Mouse (Mus musculus) CD8-positive naive resting alpha-beta T cell, adult 2 months (primary cell): ENCODE results near the gene Gpr35.
A peak's percentile ranks its signal among the peaks of the same experiment; 100 is the strongest.
"Not testable (repeated sequence)": the region's sequence is repeated elsewhere in the genome, so short reads cannot be mapped to it uniquely, and the experiment has no call there.

Experiments
- DNase-seq, 2 experiments: peaks; one replicate each; pipeline ENCODE4 v3.0.0; 2022; ENCODE audit warnings: low read depth in 2 of 2, low spot score in 2 of 2

Gpr35 gene

DNA sequence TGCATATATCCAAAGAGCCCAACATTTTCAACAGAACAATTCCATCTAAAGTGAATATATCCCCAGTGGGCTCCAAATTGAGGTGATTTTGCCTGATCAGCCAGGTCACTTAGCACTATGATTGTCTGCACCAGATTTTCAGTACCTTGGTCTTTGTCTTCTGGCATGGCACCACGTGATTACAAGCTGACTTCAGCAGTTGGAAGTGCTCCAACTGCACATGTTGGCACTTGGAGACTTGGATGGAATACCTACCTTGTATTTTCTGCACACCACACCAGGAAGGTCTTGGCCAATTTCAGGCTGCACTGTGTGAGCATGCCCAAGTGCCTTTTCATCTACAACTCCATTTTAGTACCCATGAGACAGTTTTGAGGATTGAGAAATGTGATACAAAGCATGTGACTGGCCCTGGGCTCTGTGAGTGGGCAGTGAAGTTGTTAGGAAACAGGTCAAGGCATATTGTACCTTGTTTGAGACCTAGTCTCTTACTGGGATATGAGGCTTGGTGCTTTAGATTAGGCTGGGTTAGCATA, 20.4 kb upstream of the Gpr35 start:
- no peak for DNase-seq

DNA sequence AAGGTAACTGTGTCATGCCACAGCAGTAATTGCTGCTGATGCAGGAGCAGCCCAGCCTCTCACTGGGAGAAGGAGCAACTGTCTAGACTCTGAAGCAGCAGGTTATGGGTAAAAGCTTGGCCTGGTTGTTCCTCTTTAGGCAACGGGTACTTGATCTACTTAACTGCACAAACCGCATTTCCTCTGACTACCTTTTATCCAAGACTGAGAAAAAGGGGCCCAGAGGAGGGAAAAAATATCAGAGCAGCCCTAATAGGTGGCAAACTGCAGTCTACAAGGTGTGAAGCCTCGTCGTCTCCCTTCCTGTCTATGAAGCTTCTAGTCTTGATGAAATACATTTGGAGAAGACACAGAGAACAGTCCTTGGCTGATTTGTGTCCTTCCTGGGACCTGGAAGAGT, 17.1 kb upstream of the Gpr35 start:
- DNase-seq = no peak

DNA sequence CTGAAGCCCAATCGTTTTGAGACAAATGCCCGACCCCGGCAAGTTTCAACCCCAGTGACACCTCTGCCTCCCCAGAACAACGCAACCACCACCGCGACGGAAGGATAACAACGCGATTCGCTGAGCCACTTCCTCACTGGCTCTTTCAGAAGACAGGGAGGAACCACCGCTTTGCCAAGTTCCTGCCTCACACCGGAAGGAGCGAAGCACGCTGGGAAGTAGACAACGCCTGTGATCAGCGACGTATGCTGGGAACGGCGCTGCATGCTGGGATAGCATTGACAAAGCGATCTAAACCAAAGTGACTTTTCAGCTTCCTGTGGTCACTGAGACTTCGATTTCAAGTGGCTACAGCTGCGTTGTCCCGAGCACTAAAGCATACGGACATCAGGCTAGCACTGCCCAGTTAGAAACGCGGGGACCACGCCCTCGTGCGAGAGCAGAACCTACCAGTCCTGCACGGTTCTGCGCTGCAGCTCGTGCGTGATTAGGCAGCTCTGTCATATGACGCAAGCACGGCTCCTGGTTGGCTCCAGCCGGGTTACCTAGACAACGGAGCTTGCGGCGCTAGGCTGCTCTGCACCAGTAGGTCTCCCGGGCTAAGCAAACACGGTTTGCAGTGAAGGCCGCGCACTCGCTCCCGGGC, 16.4 kb upstream of the Gpr35 start, which contains the start of gene Capn10:
TSS of gene Capn10 (plus strand) at position 195 of the 646 bp plus-strand sequence.
- peak; percentile 83 to 87 for DNase-seq

DNA sequence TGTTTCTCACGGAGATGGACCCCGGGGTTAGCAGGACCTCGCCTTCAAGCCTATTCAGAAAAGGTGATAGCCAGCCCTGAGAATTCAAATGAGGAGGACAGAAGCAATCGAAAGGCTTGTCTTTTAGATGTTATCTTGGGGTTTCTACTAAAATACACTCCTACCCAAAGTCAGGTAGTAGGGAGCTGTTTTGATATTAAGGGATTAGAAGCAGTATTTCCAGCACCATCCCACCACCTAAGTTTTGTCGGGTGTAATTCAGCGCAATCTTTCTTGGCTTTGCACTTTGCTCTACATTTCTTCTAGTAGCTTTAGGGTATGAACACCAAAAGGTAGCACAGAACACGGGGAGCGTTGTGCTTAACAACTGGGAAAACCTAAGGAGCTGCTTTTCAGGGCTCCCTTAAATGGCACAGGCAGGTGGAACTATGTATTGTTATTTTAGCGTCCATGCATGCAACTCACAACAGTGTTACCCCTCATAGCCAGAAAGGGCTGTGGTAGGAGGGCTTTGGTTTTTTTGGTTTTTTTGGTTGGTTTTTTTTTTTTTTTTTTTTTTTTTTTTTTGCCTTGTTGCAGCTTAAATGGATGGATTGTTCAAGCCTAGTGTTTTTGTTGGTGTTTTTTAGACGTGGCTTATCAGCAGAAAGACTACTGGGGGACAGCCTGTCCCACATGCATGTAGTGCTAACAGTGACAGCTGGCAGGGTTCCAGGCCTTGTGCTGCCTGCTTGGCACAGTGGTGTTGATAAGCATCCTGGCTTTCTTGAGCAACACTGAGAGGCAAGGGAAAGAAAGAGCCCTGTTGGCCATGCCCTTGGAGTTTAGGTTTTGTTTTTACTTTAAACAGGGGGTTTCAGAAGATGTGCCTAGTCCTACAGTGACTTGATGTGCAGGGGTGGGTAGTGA, 15.4 kb upstream of the Gpr35 start:
- DNase-seq = no peak

DNA sequence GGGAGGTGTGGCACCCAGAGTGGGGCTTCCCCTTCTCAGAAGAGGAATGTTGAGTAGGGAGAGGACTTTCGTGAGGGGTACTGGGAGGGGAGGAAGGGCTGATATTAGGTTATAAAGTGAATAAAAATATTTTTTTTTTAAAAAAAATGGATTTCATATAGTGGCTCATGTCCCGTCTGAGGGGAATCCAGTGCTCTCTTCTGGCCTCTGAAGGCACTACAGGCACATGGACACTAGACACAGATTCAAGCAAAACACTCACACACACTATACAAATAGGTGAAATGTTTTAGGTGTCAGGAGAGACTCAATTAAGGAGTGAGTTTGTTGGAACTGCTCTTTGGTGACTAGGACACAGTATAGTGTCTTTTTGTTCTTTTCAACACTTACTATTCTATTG, 14.7 kb upstream of the Gpr35 start:
- no peak for DNase-seq

DNA sequence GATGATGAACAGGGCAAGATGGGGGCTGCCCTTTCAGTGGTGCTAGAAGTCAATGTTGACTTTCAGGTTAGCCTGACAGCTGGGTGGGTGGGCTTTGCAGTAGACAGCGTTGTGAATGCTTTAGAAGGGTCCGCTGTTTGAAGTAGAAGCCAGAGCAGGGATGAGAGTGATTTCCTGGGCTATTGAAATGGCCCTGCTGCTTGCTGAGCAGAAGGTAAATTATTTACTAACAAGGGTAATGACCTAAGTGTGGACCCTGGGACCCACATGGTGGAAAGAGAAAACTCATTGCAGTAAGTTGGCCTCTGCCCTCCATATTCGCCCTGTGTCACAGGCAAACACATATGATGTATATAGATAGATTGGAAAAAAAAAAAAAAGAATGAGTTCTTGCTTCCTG, 14.2 kb upstream of the Gpr35 start:
- DNase-seq = no peak

DNA sequence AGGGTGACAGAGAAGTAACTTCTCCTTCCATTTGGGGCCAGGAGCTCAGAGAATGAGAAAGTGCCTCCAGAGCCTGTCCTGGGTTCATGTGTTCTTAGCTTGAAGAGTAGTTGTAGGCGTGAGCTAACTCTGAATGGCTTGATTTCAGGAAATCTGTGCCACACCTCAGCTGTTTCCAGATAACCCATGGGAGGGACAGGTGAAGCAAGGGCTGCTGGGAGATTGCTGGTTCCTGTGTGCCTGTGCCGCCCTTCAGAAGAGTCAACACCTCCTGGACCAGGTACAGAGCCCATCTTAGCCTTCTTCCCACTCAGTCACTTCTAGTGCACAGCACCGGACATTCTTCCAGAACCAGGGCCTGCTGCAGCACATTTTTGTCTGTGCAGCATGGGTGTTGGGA, 12.9 kb upstream of the Gpr35 start:
- DNase-seq = no peak

DNA sequence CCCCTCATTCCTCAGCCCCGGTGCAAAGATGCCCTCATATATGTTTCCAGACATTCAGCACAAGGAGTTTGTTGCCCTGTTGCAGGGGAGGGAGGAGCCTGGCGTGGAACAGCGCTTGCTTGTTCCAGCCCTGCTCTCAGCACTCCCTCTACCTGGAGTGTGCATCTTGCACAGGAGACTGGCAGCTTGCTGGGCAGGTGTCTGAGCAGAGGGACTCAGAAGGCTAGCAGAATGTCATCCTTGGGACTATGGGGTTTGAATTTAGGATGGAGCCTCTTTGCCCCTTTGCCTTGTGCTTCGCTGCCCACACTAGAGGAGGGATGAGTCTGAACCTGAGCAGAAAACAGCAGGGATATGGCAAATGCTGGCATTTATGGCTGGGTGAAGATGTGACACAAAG, 10.9 kb upstream of the Gpr35 start:
- no peak for DNase-seq

DNA sequence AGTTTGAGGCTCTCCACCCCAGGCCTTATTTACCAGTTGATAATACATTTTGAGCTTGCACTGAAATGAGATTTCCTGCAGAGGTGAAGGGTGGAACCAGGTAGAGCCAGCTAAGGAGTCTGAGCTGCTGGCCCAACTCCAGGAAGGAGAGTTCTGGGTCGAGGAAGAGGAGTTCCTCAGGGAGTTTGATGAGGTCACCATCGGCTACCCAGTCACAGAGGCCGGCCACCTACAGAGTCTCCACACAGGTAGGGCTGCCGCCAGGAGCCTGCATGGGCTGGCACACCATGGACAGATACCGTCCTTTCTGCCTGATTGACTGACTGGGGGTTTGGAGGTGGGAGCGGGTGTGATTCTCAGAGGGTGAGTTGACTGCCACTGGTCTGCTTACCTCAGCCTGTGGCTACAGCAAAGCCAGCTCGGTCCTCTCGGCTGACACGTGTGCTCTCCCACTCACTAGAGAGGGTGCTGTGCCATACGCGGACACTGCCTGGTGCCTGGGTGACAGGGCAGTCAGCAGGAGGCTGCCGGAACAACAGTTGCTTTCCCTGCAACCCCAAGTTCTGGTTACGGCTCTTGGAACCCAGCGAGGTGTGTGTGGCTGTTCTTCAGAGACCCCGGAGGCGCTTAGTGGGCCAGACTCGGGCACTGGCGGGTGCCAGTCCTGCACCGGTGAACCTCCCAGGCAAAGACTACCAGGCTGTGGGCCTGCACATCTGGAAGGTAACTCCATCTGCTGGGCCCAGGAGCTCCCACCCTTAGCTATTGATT, 7.3 kb upstream of the Gpr35 start:
- DNase-seq = no peak

DNA sequence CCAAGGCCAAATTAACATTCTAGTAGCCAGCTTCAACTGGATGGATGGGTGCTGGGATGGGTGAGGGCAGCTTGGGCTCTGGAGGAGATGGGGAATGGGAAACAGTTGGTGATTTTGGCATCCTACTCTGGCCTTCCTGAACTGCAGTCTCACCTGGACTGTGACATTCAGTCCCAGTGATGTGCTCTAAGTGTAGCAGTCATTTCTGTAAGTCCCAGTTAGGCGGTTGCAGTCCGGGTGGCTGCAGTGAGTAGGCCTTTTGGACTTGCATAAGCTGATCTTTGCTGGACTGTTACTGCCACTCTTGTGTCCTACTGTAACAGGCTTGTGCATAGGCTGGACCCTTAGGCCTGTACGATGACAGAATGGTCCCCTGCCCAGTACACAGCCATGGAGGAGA, 2.7 kb upstream of the Gpr35 start:
- no peak for DNase-seq

DNA sequence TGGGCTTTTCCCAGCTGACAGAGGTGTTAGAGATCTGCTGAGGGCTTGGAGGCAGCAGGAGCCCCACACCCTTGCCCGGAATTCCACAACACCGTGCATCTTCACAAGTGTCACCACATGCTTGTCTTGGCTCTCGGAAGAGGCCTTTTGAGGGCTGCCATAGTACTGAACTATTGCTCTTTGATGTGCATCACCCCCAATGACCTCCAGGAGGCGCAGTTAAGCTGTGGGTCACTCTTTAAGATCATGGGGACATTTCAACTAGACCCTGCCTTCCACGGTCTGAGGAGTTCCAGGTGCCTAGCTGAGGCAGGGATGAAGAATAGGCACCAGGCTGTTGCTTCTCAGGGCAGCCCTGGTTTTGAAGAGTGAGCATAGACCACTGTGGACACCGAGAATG, 1.2 kb upstream of the Gpr35 start:
- DNase-seq = no peak

DNA sequence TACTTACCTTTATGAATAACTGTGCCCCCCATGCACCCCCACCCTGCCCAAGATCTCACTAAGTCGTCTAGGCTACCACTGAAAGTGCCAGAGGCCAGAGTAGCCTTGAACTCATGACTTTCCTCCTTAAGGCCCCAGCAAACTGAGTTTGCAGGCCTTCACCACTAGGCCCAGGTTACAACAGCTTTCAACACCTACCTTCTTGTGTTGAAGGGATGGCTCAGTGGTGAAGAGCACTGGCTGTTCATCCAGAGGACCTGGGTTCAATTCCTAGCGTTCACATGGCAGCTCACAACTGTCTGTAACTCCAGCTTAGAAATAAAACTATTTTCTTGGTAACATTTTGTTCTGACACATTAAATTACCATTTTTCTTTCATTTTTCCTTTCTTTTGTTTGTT, 3.0 kb downstream of the Gpr35 start:
- no peak for DNase-seq

DNA sequence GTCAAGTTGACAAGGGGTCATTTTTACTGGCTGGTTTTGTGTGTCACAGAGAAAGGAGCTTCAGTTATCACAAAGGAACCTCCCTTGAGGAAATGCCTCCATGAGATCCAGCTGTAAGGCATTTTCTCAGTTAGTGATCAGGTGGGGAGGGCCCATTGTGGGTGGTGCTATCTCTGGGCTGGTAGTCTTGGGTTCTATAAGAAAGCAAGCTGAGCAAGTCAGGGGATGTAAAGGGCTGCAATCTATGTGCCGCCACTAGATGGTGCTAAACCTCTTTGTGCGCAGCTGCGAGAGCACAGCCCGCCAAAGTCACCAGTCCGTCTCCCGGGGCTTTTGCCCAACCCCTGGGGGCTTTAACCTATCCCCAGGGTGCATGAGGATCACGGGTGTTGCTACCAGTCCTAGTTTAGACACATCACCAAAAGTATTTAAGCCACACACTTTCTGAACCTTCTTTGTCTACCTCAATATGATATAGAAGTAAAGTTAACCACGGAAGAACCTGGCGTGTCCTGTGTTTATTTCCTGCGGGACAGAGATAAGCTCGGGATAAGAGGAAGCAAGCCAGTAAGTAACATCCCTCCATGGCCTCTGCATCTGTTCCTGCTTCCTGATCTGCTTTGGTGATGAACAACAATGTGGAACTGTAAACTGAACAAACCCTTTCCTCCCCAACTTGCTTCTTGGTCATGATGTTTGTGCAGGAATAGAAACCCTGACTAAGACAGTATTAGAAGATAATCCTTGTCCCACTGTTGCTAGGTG, 6.1 kb downstream of the Gpr35 start:
- peak; percentile 40 to 64 for DNase-seq

DNA sequence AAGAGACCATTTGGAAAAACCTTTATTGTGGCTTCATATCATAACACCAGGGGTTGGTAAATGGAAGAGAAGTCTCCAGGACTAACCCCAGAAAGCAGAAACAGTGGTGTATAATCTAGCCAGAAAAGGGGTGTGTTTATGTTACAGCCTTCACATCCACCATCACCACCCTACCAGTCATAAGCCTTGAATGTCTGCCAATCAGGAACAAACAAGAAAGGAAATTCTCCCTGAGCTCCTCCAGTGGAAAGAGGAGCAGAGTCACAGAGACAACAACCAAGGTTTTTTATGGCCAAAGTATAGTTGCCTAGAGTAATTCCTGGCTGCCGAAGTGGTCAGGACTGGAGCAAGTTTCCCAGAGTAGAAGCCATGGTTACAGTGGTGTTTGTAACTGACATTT, 8.3 kb downstream of the Gpr35 start:
- DNase-seq = no peak

DNA sequence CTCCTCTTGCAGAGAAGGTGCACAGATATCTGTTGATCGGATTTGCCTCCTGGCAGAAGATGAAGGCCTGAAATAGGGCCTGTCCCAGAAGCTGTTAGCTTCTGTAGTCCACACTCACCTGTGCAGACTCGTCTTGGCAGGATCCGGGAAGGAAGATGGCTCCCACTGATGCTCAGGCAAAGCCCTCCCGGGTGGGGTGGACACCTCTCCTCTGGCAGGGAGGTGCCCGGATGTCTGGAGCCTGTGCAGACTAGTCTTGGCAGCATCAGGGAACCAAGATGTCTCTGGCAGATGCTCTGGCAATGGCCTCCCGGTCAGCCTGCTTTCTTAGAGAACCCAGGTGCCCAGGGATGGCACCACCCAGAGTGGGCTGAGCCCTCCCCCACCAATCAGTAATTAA, 20.1 kb downstream of the Gpr35 start:
- DNase-seq = not testable (repeated sequence)

DNA sequence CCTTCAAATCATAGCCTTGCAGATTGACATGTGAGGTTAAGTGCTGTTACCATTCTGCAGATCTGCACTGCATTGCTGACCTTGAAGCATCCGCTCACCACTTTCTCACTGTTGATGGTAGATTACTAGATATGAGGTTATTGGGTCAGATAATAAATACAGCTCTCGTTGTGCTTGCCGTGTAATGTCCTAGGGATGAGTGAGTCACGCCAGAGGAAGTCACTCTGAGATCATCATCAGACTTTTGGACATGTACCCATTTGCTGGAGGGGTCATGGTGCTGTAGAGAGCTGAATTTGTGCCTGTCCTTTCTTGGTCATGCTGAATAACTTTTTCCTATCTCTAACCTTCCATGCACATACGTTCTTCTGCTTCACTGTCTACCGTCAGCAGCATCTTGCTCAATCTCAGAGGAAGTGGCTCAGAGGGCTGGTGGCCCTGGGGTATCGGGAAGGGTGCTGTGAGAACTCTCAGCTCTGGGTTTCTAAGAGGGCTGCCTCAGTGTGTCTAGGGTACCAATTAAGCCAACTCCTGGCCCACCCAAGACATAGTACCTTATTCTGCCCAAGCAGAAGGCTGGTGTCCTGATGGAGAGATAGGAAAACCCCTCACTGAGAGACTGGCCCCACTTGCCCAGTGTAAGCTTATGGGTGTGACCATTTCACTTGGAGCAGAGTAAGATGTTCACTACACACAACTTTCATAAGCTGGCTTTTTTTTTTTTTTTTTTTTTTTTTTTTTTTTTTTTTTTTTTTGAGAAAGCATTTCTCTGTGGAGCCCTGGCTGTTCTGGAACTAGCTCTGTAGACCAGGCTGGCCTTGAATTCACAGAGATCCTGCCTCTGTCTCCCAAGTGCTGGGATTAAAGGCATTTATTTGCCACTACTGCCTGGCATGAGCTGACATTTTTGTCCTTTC, 21.5 kb downstream of the Gpr35 start:
- DNase-seq = no peak

DNA sequence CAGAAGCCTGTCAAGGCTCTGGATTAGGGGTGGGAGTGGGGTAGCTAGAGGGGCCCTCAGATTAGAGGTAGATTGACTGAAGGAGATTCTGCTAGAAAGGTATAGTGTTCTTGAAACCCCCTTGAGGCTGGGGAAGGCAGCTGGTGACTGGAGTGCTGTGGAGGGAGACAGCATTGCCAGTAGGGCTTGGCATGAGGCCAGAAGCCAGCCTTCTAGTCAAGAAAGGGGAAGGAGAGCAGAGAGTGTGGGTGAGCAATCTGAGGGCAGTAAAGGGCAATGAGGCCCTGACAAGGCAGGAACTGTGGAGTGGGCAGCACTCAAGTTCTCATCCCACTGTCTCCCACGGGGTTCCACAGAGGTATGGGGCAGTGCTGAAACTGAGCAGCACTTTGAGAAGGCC, 22.2 kb downstream of the Gpr35 start:
- no peak for DNase-seq

DNA sequence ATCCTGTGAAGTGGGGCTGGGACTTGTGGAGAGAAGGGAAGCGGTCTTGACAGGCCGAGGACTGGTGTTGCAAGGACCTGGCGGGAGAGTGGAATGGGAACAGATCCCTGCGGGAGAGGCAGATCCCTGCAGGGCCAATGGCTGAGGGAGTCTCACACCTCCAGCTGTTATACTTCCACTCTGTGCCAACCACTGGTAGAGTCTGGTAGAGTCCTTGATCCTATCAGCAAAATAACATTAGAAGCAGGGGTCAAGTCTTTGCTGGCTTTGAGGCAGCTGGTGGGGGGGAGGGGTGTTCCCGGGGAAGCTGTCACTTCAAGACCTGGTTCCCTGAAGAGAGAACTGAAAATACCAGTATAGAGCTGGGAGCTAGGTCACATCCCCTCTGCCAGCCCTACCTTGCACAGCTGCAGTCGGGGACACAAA, 25.5 kb downstream of the Gpr35 start:
- no peak for DNase-seq

DNA sequence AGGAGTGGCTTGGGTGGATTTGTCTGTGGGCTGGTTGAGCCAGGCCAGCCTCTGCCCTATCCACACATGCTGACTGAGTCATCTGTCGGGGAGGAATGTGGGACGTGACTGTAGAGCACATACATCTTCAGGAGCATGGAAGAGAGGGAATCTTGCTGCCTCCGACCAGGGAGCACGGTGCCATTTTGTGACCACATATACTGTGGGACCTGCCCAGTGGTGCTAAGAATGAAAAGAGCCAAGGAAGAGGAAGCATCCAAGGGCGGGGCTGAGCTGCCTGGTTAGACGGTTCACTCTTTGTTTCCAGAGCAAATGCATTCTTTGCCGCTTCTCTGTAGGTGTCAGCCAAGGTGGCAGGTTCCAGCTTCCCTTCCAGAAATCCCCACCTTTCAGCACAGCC, 28.0 kb downstream of the Gpr35 start:
- DNase-seq = no peak
